Mouse (Mus musculus) monocyte, adult 2 months (primary cell): ENCODE measurements around the gene Trp53inp2.

Experiments
- DNase-seq, 2 experiments: peaks; one replicate each; pipeline ENCODE4 v3.0.0; 2022; ENCODE audit warnings: low spot score in 2 of 2, low read depth in 1 of 2

Gene Trp53inp2

DNA sequence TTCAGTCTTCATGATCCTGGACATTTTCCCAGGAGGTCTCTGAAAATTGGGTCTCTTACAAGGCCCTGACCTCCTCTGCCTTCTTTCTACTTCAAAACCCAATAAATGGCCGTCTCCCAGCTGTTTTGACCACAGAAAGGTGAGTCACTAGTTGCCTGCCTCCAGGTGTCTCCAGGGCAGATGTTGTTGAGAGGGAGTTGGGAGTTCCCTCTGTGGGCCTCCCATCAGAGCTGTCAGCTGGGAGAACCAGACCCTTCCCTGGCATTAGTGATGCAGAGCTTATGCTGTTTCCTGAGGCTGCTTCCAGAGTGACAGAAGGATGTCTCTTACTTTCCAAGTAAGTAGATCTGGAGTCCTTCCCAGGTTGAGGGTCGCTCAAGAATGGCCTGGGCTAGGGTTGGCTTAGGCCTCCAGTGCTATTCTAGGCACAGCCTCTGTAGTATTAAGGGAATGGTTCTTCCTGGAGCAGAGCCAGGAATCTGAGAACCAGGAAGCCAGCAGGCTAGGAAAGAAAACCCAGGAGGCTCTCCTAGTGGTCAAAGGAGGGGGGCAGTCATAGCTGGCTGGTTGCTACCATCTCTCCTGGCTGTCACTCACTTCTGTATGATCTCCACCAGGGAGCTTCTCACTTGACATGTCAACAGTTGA is 2.1 kb downstream of the Trp53inp2 start:
- no peak for DNase-seq

DNA sequence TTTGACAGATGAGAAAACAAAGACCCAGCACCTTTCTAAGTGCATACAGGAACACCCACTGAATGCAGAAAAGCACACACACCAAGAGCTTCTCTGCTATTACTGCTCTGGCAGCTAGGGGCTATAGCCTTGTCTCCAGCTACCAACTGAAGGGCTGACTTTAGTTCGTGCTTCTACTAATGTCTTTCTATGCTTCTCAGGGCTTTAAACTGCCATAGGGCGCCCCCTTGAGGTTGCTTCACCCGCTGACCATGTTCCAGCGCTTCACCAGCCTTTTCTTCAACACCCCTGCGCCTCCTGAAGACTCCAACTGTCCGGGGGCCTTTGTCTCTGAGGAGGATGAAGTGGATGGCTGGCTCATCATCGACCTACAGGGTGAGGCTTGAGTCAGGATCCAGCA is 4.2 kb downstream of the Trp53inp2 start:
- peak; percentile 64 to 79 for DNase-seq

DNA sequence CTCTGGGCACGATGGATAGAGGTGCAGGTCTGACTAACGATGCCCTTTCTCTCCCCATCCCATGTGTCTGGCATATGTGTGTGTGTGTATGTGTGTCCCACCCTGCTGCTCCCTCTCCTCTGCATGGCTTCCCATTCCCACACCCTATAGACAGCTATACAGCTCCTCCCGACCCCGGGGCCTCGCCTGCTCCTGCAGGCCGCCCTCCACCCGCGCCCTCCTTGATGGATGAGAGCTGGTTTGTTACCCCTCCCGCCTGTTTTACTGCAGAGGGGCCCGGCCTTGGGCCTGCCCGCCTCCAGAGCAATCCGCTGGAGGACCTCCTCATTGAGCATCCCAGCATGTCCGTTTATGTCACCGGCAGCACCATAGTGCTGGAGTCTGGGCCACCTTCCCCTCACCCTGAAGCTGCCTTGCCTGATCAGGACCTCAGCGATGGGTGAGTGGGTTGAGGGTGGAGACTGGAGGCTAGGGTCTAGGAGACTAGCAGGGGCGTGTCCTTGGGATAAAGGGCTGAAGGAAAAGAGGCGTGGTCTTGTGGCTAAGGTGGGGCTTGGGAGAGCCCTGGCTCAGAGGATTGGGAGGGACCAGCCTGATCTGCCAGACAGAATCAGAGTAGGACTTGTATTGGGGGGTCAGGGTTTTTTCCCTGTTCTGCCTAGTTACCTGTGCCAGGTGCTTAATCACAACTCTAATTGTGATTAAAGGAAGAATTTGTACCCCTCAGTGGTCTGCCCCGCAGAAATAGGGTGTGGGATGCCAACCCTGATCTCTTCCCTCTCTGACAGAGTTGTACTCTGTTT is 5.1 kb downstream of the Trp53inp2 start:
- no peak for DNase-seq

DNA sequence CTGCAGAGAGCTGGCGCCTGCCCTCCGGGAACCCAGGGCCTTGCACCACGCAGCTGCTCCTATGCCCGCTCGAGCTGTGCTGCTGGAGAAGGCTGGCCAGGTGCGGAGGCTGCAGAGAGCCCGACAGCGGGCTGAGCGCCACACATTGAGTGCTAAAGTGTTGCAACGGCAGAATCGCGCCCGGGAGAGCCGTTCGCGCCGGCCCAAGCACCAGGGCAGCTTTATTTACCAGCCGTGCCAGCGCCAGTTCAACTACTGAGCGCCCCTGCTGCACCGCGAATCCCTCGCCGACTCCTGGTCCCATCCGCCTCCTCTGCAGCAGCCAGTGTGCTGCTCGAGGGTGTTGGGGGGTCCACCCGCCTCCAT is 5.7 kb downstream of the Trp53inp2 start:
- DNase-seq = no peak

DNA sequence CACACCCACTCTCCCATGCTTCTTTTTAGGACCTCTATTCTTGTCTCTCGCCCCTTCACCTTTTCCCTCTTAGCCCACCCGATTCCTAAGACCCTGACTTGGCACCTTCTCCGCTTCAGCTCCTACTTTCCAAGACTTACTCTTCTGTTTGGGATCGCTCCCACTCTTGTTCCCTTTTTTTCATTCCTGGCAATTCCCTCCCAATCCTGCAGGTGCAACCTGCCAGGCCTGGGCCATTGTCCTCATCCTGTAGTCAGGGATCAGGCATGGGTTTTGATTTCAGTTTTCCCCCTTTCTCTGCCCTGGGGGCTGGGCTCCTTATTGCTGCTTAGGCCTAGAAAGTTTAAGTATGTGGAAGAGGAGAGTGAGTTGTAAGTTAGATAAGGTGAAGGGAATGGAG is 6.2 kb downstream of the Trp53inp2 start:
- no peak for DNase-seq

DNA sequence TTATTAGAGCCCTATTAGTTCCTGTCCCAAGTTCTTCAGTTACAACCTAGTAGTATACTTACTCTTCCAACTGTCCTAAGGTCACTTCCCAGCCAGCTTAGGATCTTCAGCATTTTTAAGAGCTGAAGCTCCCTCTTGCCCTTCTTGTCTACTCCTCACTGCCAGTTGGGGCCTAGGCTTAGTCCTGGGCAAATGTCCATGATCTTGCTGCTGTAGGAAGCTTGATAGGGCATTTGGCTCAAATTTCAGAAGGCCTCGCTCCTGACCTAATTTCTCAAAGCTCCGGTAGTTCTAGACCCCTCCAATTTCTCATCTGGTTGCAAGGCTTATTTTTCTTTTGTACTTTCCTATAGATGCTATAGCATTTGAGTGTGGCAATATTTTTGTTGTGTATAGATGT is 7.7 kb downstream of the Trp53inp2 start:
- no peak for DNase-seq

DNA sequence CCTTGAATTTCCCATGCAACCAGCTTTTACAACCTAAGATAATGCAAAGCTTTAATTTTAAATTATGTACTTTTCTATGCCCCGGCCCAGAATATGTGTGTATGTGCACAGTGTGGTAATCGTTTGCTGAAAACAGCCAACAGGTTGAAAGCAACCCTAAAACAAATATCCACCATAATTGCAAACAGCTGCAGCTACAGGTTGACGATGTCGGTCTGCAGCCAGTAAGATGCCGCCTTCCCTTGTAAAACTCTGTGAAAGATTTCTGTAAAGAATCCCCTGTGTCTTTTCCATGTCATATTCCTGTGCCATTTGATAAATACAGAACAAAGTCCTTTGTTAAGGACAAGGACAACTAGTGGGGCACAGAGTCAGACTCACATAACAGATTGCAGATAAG is 13.7 kb downstream of the Trp53inp2 start:
- DNase-seq = no peak

DNA sequence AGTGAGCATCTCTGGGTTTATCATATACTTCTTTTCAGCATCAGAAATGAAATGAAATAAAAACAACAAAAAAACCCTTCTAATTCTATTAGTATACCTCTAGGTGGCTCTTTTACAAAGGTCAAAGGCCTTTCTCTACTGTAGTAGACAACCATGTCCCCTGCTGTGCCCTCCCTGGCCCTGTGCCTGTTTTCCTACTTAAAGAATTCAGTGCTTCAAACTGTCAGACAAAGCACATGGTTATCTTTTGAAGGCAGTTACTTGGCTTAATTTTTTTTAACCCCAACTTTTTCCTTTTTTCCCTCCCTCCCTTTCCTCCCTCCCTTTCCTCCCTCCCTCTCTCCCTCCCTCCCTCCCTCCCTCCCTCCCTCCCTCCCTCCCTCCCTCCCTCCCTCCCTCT is 19.4 kb downstream of the Trp53inp2 start:
- DNase-seq = no peak

DNA sequence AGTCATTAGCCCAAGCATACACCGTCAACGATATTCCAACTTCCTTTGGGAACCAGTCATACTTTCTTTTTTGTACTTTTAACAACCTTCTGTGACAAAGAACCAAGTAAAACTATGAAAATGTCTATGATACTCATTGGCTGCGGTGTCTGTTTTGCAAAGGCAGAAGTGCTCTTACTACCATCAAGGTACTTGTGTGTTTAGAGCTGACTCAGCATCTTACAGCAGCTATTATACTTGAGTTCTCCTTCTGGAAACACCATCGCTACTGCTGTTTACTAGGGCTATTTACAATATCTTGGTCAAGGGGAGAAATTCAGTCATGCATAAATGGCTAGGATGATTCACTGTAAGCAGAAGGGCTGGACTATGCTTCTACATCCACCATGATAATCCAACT is 21.1 kb downstream of the Trp53inp2 start:
- no peak for DNase-seq

DNA sequence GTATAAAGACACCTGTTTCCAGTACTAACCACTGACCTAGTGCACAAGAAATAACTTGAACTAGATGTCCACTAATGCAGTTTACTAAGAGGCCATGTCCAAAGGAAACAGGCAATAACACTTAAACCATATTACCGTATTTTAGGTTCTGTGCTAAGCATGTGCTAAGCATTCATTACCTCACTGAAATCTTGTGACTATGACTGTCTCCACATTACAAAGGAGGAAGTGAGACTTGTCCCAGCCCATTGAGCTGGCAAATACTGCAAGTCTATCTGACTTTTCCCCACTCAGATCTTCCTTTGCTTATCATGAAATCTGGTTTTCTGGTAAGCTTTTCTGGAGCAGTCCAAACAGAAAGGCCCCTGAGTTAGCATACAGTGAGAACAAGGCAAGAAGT is 23.8 kb downstream of the Trp53inp2 start:
- peak; percentile 40 to 57 for DNase-seq

DNA sequence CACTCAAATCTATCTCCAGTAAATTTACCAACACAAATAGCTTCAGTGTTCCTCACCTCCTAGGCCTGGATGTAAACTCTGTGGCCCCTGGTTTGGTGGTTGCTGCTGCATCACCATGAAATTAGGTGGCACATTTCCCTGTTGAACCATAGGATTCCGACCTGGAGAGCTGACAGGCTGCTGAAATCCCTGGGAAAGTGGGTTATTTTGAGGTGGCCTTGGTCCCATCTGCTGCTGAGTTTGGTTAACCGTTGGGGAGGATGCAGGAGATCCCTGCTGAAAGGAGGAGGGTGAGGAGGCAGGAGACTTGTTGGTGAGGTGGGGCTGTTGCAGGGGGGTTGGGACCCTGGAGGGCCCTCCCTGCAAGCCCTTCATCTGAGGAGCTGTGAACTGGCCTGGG is 40.1 kb downstream of the Trp53inp2 start:
- no peak for DNase-seq

DNA sequence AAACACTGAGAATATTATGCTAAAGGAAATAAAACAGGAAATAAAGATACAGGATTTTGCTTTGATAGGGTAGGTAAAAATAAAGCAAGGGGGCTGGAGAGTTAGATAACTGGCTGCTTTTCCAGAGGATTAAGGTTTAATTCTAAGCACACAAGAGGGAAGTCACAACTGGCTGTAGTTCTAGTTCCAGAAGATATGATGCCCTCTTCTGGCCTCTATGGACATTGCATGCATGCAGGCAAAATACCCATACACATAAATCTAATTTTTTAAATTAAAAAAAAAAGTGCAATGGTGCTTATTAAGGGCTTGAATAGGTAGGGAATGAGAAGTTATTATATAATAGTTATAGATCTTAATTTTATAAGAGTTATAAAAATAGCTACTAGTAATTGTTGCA is 55.6 kb downstream of the Trp53inp2 start:
- DNase-seq = no peak
